Mouse (Mus musculus): ENCODE results near the gene C2cd2l. TPM values are rescaled to one million over a fixed set of nuclear protein-coding genes. Genes with fewer than 3 reads are reported as not detected.

Gene C2cd2l
- total RNA-seq (2023) = 10 to 100 TPM; 17.8 to 22.2 TPM

GRCm38 (mm10) chr9:44319887-44320798 lies at the start of gene C2cd2l:
Gene C2cd2l (minus strand): TSS chr9:44320285.

GRCm38 (mm10) chr9:44361190-44361917 lies 41.3 kb upstream of the C2cd2l start, which contains the start of gene Vps11:
Gene Vps11 (minus strand): TSS chr9:44361670.

GRCm38 (mm10) chr9:44343781-44344421 lies 23.8 kb upstream of the C2cd2l start, which contains the start of gene Hmbs:
Gene Hmbs (minus strand): TSS chr9:44344228.

GRCm38 (mm10) chr9:44334396-44335330 lies 14.6 kb upstream of the C2cd2l start, which contains the start of gene H2afx:
Gene H2afx (plus strand): TSS chr9:44334694.

GRCm38 (mm10) chr9:44325768-44326370 lies 5.8 kb upstream of the C2cd2l start, which contains the start of gene Dpagt1:
Gene Dpagt1 (plus strand): TSS chr9:44326019.

GRCm38 (mm10) chr9:44305466-44306079 lies 14.5 kb downstream of the C2cd2l start, which contains the start of gene Hinfp:
Gene Hinfp (minus strand): TSS chr9:44305671.

GRCm38 (mm10) chr9:44288076-44288958 lies 31.8 kb downstream of the C2cd2l start, which contains the start of gene Abcg4:
Gene Abcg4 (minus strand): TSS chr9:44288615.

GRCm38 (mm10) chr9:44268432-44268831 lies 51.7 kb downstream of the C2cd2l start, which contains the start of gene Nlrx1:
Gene Nlrx1 (minus strand): TSS chr9:44268599.

Other genes with a start within 250 kb of the C2cd2l start
- gene Mfrp, start 218.6 kb downstream of the C2cd2l start, total RNA-seq (2023) = under 1 TPM; 0.20 to 0.40 TPM
- gene C1qtnf5, start 213.0 kb downstream of the C2cd2l start, total RNA-seq (2023) = not detected
- not detected for gene Gm49380, start 206.8 kb downstream of the C2cd2l start, total RNA-seq (2023)
- 10 to 100 TPM; 38.7 to 39.3 TPM for gene Rnf26, start 206.8 kb downstream of the C2cd2l start, total RNA-seq (2023)
- 1 to 10 TPM; 3.6 to 3.7 TPM for gene Mcam, start 185.8 kb downstream of the C2cd2l start, total RNA-seq (2023)
- 100 to 1,000 TPM; 197 to 219 TPM for gene Cbl, start 86.2 kb downstream of the C2cd2l start, total RNA-seq (2023)
- gene Ccdc153, start 79.6 kb downstream of the C2cd2l start, total RNA-seq (2023) = not detected
- gene Pdzd3, start 68.8 kb downstream of the C2cd2l start, total RNA-seq (2023) = 1 to 10 TPM; 1.9 to 2.4 TPM
- 10 to 100 TPM; 62.6 to 64.4 TPM for gene Nlrx1, start 51.7 kb downstream of the C2cd2l start, total RNA-seq (2023)
- gene Abcg4, start 31.7 kb downstream of the C2cd2l start, total RNA-seq (2023) = 10 to 100 TPM; 11.0 to 18.8 TPM
- gene Hinfp, start 14.6 kb downstream of the C2cd2l start, total RNA-seq (2023) = 10 to 100 TPM; 23.4 to 31.4 TPM
- gene Dpagt1, start 5.7 kb upstream of the C2cd2l start, total RNA-seq (2023) = 10 to 100 TPM; 17.1 to 17.2 TPM
- 100 to 1,000 TPM; 314 to 338 TPM for gene H2afx, start 14.4 kb upstream of the C2cd2l start, total RNA-seq (2023)
- 100 to 1,000 TPM in 1 of 2 experiments, 10 to 100 TPM in 1; 82.1 to 130 TPM for gene Hmbs, start 23.9 kb upstream of the C2cd2l start, total RNA-seq (2023)
- gene Vps11, start 41.4 kb upstream of the C2cd2l start, total RNA-seq (2023) = 10 to 100 TPM; 31.9 to 32.4 TPM
- 10 to 100 TPM; 53.9 to 60.6 TPM for gene Hyou1, start 59.2 kb upstream of the C2cd2l start, total RNA-seq (2023)
- 10 to 100 TPM; 10.2 to 13.4 TPM for gene Slc37a4, start 76.6 kb upstream of the C2cd2l start, total RNA-seq (2023)
- 1,000 to 10,000 TPM; 1,077 to 1,135 TPM for gene Rps25, start 86.9 kb upstream of the C2cd2l start, total RNA-seq (2023)
- gene Trappc4, start 87.3 kb upstream of the C2cd2l start, total RNA-seq (2023) = 10 to 100 TPM; 46.4 to 47.3 TPM
- gene Ccdc84, start 98.3 kb upstream of the C2cd2l start, total RNA-seq (2023) = 10 to 100 TPM; 26.4 to 27.0 TPM
- not detected for gene Foxr1, start 120.9 kb upstream of the C2cd2l start, total RNA-seq (2023)
- not detected for gene Upk2, start 134.7 kb upstream of the C2cd2l start, total RNA-seq (2023)
- 1 to 10 TPM; 8.0 to 9.3 TPM for gene Bcl9l, start 162.5 kb upstream of the C2cd2l start, total RNA-seq (2023)
- under 1 TPM; 0.46 to 0.77 TPM for gene Cxcr5, start 241.6 kb upstream of the C2cd2l start, total RNA-seq (2023)